ENCODE assay signal across 8 mouse cellular contexts in the genomic region with DNA sequence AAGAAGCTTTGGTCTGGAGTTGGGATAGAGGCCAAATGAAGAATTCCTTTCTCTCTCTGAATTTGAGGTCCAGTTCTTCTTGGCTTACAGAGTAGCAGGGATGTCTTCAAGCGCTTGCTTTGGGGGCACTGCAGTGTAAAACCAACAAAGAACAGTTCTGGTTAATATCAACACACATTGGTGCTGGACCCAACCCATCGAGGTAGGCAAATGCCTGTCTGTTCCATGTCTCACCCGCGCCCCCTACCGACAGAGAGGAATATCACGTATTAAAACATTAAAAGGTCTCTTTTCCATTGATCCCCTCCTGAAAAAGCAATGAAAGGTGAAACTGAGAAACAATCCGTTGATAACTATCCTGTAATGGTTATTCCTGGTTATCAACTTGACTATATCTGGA. TPM values are rescaled to one million over a fixed set of nuclear protein-coding genes. Genes with fewer than 3 reads are reported as not detected.
A peak's percentile ranks its signal among the peaks of the same experiment; 100 is the strongest.
DNase-seq lines count a peak whose midpoint lies in the region; ATAC-seq and TF ChIP-seq lines count a peak whose summit lies in the region.
"Had no signal": no experiment of that assay in that cellular context is flagged by ENCODE, and none has a peak within 500 bp of the region (broad histone marks: within the 10 kb centered on the region; RNA-seq: fewer than 3 reads in every experiment).

No protein-coding gene starts in this region.

- intact Hi-C loops in heart, postnatal 14 days (cut with DNase I): loop anchor here (5.0 to 10.0 kb wide), 2 partner anchors 141 to 249 kb away; no protein-coding TSS in a partner anchor

- H3K4me1 ChIP-seq in ES-Bruce4 (ENCODE audit: control insufficient read depth, insufficient read depth, low read length): no peaks in the 10 kb centered on the region
- H3K4me1 ChIP-seq: limb, embryonic 12.5 days had no signal

- no peak for TF ChIP-seq EP300 in ES-Bruce4 (IDR thresholded peaks at IDR 0.05; ENCODE audit: insufficient read depth, low read depth, low read length)

- peak; percentile 92 for DNase-seq in adipocyte (ENCODE audit: low spot score)
- DNase-seq in embryo, embryonic 10 days (ENCODE audit: low spot score): peak; percentile 86
- DNase-seq in heart, postnatal 14 days: peak; percentile 83 to 88
- DNase-seq in left cerebral cortex, adult 11 months (ENCODE audit: low spot score): peak; percentile 49
- peak; percentile 67 to 82 for DNase-seq in spleen, postnatal 14 days (ENCODE audit: low spot score in 2 of 2)

- no peak overlapping the region for H3K9ac ChIP-seq in ES-Bruce4 (ENCODE audit: low read depth, poor library complexity, severe bottlenecking)
- H3K9ac ChIP-seq: limb, embryonic 12.5 days had no signal

- no peaks in the 10 kb centered on the region for H3K27me3 ChIP-seq in ES-Bruce4 (ENCODE audit: control insufficient read depth, insufficient read depth, low read length, poor library complexity, severe bottlenecking)
- H3K27me3 ChIP-seq: limb, embryonic 12.5 days had no signal

- TF ChIP-seq CTCF in ES-Bruce4 (IDR thresholded peaks at IDR 0.05; ENCODE audit: low read depth, low read length): peak; percentile 82

- ATAC-seq in megakaryocyte, adult 5-6 weeks (ENCODE audit: poor library complexity, severe bottlenecking): peak; percentile 96

- H3K4me3 ChIP-seq in ES-Bruce4 (ENCODE audit: low read depth, low read length): no peak overlapping the region
- H3K4me3 ChIP-seq: limb, embryonic 12.5 days had no signal

- 0 out of 2 replicates have a peak, but pooled peaks cover 3% of the 10 kb centered on the region for H3K9me3 ChIP-seq in ES-Bruce4 (replicated peaks; ENCODE audit: control insufficient read depth, insufficient read depth, low read length, poor library complexity, severe bottlenecking)
- H3K9me3 ChIP-seq: limb, embryonic 12.5 days had no signal

- no peaks in the 10 kb centered on the region for H3K36me3 ChIP-seq in ES-Bruce4 (ENCODE audit: control insufficient read depth, insufficient read depth, low read length, poor library complexity, severe bottlenecking)
- H3K36me3 ChIP-seq: limb, embryonic 12.5 days had no signal

- TF ChIP-seq POLR2A in ES-Bruce4 (IDR thresholded peaks at IDR 0.05; ENCODE audit: insufficient read depth, low read length): no peak

- no peak overlapping the region for H3K27ac ChIP-seq in ES-Bruce4 (ENCODE audit: insufficient read depth, low read length)
- H3K27ac ChIP-seq: limb, embryonic 12.5 days had no signal

RNA-seq across cellular contexts. Expression of gene Rabgef1, which starts 7.9 kb away (rescaled TPM):
- polyA plus RNA-seq in ES-Bruce4 (2011; ENCODE audit: insufficient read depth, insufficient read length, low read depth, missing spikeins): 29.9 and 34.8 TPM in 2 replicates
- 10 to 100 TPM; 17.8 to 20.8 TPM for total RNA-seq in heart, postnatal 14 days (2021)
- total RNA-seq in megakaryocyte, adult 5-6 weeks (2015): 16.8 and 19.0 TPM in 2 replicates
- 19.9 and 22.2 TPM in 2 replicates for total RNA-seq in megakaryocyte, adult 5-6 weeks (2017)

RNA-seq across cellular contexts. Expression of gene Kctd7, which starts 19.0 kb away (rescaled TPM):
- 0.97 and 1.8 TPM in 2 replicates for polyA plus RNA-seq in ES-Bruce4 (2011; ENCODE audit: insufficient read depth, insufficient read length, low read depth, missing spikeins)
- 1 to 10 TPM; 1.6 to 3.4 TPM for total RNA-seq in heart, postnatal 14 days (2021)
- total RNA-seq in megakaryocyte, adult 5-6 weeks (2015): 1.0 and 1.4 TPM in 2 replicates
- 2.2 and 8.9 TPM in 2 replicates for total RNA-seq in megakaryocyte, adult 5-6 weeks (2017)

RNA-seq across cellular contexts. Expression of gene Tmem248, which starts 53.2 kb away (rescaled TPM):
- polyA plus RNA-seq in ES-Bruce4 (2011; ENCODE audit: insufficient read depth, insufficient read length, low read depth, missing spikeins): 60.2 and 63.9 TPM in 2 replicates
- total RNA-seq in heart, postnatal 14 days (2021): 10 to 100 TPM; 31.7 to 33.0 TPM
- total RNA-seq in megakaryocyte, adult 5-6 weeks (2015): 33.7 and 36.5 TPM in 2 replicates
- 35.1 and 38.1 TPM in 2 replicates for total RNA-seq in megakaryocyte, adult 5-6 weeks (2017)
